Comparison of ENCODE assay signal across 20 mouse cellular contexts in the genomic region with DNA sequence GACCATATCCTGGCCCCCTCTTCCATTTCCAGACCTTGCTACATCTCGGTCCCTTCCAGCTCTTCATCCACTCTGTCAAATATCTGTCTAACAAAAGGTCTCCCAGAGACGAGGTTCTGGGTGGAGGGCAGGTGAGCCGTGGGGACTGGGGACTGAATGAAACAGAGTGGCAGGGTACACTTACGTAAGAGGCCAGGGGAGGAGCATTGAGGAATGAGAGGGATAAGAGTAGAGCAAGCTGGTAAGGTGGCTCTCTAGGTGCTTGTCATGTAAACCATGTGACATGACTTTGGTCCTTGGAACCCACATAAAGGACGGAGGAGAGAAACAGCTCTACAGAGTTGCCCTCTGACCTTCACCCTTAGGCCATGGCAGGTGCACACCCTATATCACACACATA.
"Had no signal": no experiment of that assay in that cellular context is flagged by ENCODE, and none has a peak within 500 bp of the region (broad histone marks: within the 10 kb centered on the region; RNA-seq: fewer than 3 reads in every experiment).

No protein-coding gene starts in this region.

- DNase-seq: kidney, adult 2 months; kidney, postnatal 25 days; layer of hippocampus, adult 9-11 months; liver; lung, embryonic 14.5 days; right cerebral cortex, adult 18-20 months; right cerebral cortex, postnatal 14 days; thymus, postnatal 36 days had no signal

- H3K27me3 ChIP-seq: limb, embryonic 13.5 days; liver, embryonic 12.5 days; liver, embryonic 15.5 days; midbrain, embryonic 12.5 days; midbrain, embryonic 15.5 days; neural tube, embryonic 12.5 days; neural tube, embryonic 15.5 days; stomach, embryonic 15.5 days had no signal

- H3K4me1 ChIP-seq: limb, embryonic 10.5 days; midbrain, embryonic 12.5 days; midbrain, embryonic 15.5 days; neural tube, embryonic 12.5 days; neural tube, embryonic 15.5 days; stomach, embryonic 15.5 days had no signal

- H3K4me3 ChIP-seq: layer of hippocampus, adult 2 months; limb, embryonic 10.5 days; limb, embryonic 13.5 days; liver, embryonic 12.5 days; liver, embryonic 15.5 days; midbrain, embryonic 12.5 days; midbrain, embryonic 15.5 days; neural tube, embryonic 12.5 days; neural tube, embryonic 15.5 days; stomach, embryonic 15.5 days had no signal

- H3K36me3 ChIP-seq: limb, embryonic 10.5 days; midbrain, embryonic 12.5 days; midbrain, embryonic 15.5 days; neural tube, embryonic 12.5 days; neural tube, embryonic 15.5 days; stomach, embryonic 15.5 days had no signal

- H3K27ac ChIP-seq: kidney, postnatal 0 days; layer of hippocampus, adult 2 months; limb, embryonic 10.5 days; limb, embryonic 13.5 days; liver, embryonic 12.5 days; macrophage; midbrain, embryonic 12.5 days; midbrain, embryonic 15.5 days; neural tube, embryonic 12.5 days; neural tube, embryonic 15.5 days; stomach, embryonic 15.5 days had no signal
